Mouse (Mus musculus): ENCODE measurements at regions not wholly inside any gene's neighbourhood (a gene's known extent, or its start where the extent isn't known, plus 50 kb on each side); places are given as distances from the start of the nearest gene placed in this dataset.

GRCm38 (mm10) chr7:83474471-83474870, 110.3 kb upstream of the Tmc3 start:
- TF ChIP-seq CTCF (conservative IDR thresholded peaks at IDR 0.05; ENCODE audit: insufficient read depth, insufficient read length, low read depth, low read length): no peak
- TF ChIP-seq POLR2A (IDR thresholded peaks at IDR 0.05; ENCODE audit: low read depth, low read length): no peak
